Mouse (Mus musculus): Measurements from ENCODE around the gene Sema6d.

Sema6d gene

GRCm38 (mm10) chr2:124465004-124465946, 375.5 kb downstream of the Sema6d start:
- DNase-seq (ENCODE audit: extremely low spot score, low read depth, low spot score) = no peak

- no peak for DNase-seq (ENCODE audit: extremely low spot score, low read depth, low spot score)
Observed at GRCm38 (mm10) chr2:124467429-124467828, 377.7 kb downstream of the Sema6d start.

GRCm38 (mm10) chr2:124470346-124471042, 380.7 kb downstream of the Sema6d start:
- no peak for DNase-seq (ENCODE audit: extremely low spot score, low read depth, low spot score)

- DNase-seq (ENCODE audit: extremely low spot score, low read depth, low spot score) = no peak
Observed at GRCm38 (mm10) chr2:124472674-124473507, 383.1 kb downstream of the Sema6d start.

GRCm38 (mm10) chr2:124477904-124478303, 388.1 kb downstream of the Sema6d start:
- DNase-seq (ENCODE audit: extremely low spot score, low read depth, low spot score) = no peak

- DNase-seq (ENCODE audit: extremely low spot score, low read depth, low spot score) = no peak
Observed at GRCm38 (mm10) chr2:124478526-124478925, 388.8 kb downstream of the Sema6d start.

GRCm38 (mm10) chr2:124485761-124486160, 396.0 kb downstream of the Sema6d start:
- no peak for DNase-seq (ENCODE audit: extremely low spot score, low read depth, low spot score)

GRCm38 (mm10) chr2:124490010-124490801, 400.4 kb downstream of the Sema6d start:
- DNase-seq (ENCODE audit: extremely low spot score, low read depth, low spot score) = no peak

- no peak for DNase-seq (ENCODE audit: extremely low spot score, low read depth, low spot score)
Observed at GRCm38 (mm10) chr2:124495751-124496150, 406.0 kb downstream of the Sema6d start.

- no peak for DNase-seq (ENCODE audit: extremely low spot score, low read depth, low spot score)
Observed at GRCm38 (mm10) chr2:124499670-124500069, 409.9 kb downstream of the Sema6d start.

GRCm38 (mm10) chr2:124505784-124506489, 416.2 kb downstream of the Sema6d start:
- no peak for DNase-seq (ENCODE audit: extremely low spot score, low read depth, low spot score)

- DNase-seq (ENCODE audit: extremely low spot score, low read depth, low spot score) = no peak
Observed at GRCm38 (mm10) chr2:124507804-124508203, 418.0 kb downstream of the Sema6d start.

- DNase-seq (ENCODE audit: extremely low spot score, low read depth, low spot score) = no peak
Observed at GRCm38 (mm10) chr2:124509479-124509878, 419.7 kb downstream of the Sema6d start.

GRCm38 (mm10) chr2:124511826-124512225, 422.1 kb downstream of the Sema6d start:
- no peak for DNase-seq (ENCODE audit: extremely low spot score, low read depth, low spot score)

GRCm38 (mm10) chr2:124522426-124522825, 432.7 kb downstream of the Sema6d start:
- no peak for DNase-seq (ENCODE audit: extremely low spot score, low read depth, low spot score)

- no peak for DNase-seq (ENCODE audit: extremely low spot score, low read depth, low spot score)
Observed at GRCm38 (mm10) chr2:124523667-124524066, 433.9 kb downstream of the Sema6d start.

- DNase-seq (ENCODE audit: extremely low spot score, low read depth, low spot score) = no peak
Observed at GRCm38 (mm10) chr2:124524167-124524566, 434.4 kb downstream of the Sema6d start.

- no peak for DNase-seq (ENCODE audit: extremely low spot score, low read depth, low spot score)
Observed at GRCm38 (mm10) chr2:124527641-124528040, 437.9 kb downstream of the Sema6d start.

- DNase-seq (ENCODE audit: extremely low spot score, low read depth, low spot score) = no peak
Observed at GRCm38 (mm10) chr2:124530441-124530840, 440.7 kb downstream of the Sema6d start.

GRCm38 (mm10) chr2:124531062-124531461, 441.3 kb downstream of the Sema6d start:
- no peak for DNase-seq (ENCODE audit: extremely low spot score, low read depth, low spot score)
